Mouse (Mus musculus): ENCODE measurements around the gene Rcc1. TPM values are rescaled to one million over a fixed set of nuclear protein-coding genes. Genes with fewer than 3 reads are reported as not detected.
A peak's percentile ranks its signal among the peaks of the same experiment; 100 is the strongest.

Rcc1 gene
- polyA plus RNA-seq, 1 experiment from 2014 or later: 66.2 TPM

DNA sequence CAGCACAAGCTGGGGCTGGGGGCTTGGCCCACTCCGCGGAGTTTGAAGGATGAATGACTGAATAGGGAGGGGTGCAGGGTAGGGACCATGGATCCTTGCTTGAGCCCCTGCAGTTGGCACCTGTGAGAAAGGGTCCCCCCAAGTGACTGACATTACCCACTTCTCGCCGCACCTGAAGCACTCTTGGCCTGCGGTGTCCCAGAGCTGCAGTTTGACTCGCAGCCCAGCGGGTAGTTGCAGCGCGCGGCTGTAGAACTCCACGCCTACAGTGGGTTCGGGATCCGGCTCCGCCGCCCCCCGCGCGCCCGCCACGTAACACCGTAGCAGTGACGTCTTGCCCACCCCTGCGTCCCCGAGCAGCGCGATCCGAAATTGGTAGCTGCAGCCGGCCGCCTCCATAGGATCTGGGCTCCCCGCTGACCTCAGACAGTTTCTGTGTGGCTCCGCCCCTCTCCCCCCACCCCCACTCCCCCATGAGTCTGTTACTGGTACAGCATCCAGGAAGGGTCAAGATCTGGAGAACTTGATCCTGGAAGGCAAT is 50.4 kb downstream of the Rcc1 start, which contains the start of gene Rab42:
Gene Rab42 (minus strand): TSS at position 447 of the 541 bp plus-strand sequence.
- peak within 1 kb of the TSS; percentile 67 for H3K4me2 ChIP-seq (replicated peaks; ENCODE audit: low read depth, low read length)
- H3K9ac ChIP-seq (ENCODE audit: low read depth, low read length): peak within 1 kb of the TSS; percentile 62
- no peaks in the 10 kb centered on the region for H3K27me3 ChIP-seq (ENCODE audit: control insufficient read depth, insufficient read depth, low read length)
- WGBS: under 1% methylated on average over 31 of the region's 31 CpGs
- no peak within 1 kb of the TSS; the same call in 1 of the 2 replicates for H3K27ac ChIP-seq (ENCODE audit: low read depth, low read length)
- H3K4me1 ChIP-seq (ENCODE audit: control insufficient read depth, insufficient read depth, low read length): peaks cover 4% of the 10 kb centered on the region; the same call in 1 of the 2 replicates
- H3K36me3 ChIP-seq (ENCODE audit: control insufficient read depth, insufficient read depth, low read length): no peaks in the 10 kb centered on the region
- H3K4me3 ChIP-seq (ENCODE audit: low read length): peak within 1 kb of the TSS; percentile 48
- H3K9me3 ChIP-seq (ENCODE audit: control insufficient read depth, low read length): no peaks in the 10 kb centered on the region
- peak; percentile 79 for ATAC-seq (ENCODE audit: low FRiP score, low TSS enrichment)

DNA sequence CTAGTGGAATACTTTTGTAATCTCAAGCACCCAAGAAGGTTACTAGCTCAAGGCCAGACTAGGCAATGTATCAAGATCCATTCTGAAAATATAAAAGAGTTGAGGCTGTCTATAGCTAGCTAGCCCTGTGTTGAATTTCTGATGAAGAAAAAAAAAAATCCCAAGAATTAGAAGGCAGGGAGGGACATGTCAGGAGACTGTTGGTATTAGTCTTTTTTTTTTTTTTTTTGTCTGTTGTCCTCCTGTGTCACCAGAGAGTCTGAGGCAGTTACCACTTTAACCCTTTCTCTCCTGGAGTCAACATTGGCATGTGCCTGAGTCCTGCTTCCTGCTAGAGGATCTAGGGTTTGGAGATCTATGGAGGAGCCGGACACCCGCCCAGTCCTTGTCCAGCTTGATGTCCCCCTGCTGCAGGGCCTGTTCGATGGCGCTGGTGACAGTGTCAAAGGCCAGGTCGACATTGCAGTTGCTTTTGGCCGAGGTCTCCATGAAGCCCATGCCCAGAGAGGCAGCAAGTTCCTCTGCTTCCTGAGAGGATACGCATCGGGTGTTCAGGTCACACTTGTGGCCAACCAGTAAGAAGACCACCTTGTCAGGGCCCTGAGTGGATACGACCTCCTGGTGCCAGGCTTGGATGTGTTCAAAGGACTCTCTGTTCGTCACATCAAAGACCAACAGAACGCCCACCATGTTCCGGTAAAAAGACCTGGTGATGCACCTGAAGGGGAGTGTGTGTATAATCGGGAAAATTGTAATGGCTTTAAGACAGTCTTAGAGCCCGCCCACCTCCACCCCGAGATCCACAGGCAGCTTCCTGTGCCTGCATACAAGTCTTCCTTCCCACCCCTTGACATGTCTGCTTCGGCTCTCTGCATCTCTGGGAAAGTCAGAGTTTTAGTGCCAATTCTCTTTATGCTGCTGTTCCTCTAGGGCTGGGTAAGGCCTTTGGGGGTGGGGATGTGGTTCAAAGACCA is 51.2 kb downstream of the Rcc1 start:
- H3K9ac ChIP-seq (ENCODE audit: low read depth, low read length): peak overlapping the region; percentile 62
- peaks cover 4% of the 10 kb centered on the region; the same call in 1 of the 2 replicates for H3K4me1 ChIP-seq (ENCODE audit: control insufficient read depth, insufficient read depth, low read length)
- 51% methylated on average over 16 of the region's 16 CpGs for WGBS
- peak overlapping the region; percentile 48 for H3K4me3 ChIP-seq (ENCODE audit: low read length)
- ATAC-seq (ENCODE audit: low FRiP score, low TSS enrichment): no peak
- no peaks in the 10 kb centered on the region for H3K36me3 ChIP-seq (ENCODE audit: control insufficient read depth, insufficient read depth, low read length)
- H3K9me3 ChIP-seq (ENCODE audit: control insufficient read depth, low read length): no peaks in the 10 kb centered on the region
- no peaks in the 10 kb centered on the region for H3K27me3 ChIP-seq (ENCODE audit: control insufficient read depth, insufficient read depth, low read length)
- H3K27ac ChIP-seq (ENCODE audit: low read depth, low read length): no peak overlapping the region; the same call in 1 of the 2 replicates
- peak overlapping the region; percentile 67 for H3K4me2 ChIP-seq (replicated peaks; ENCODE audit: low read depth, low read length)

DNA sequence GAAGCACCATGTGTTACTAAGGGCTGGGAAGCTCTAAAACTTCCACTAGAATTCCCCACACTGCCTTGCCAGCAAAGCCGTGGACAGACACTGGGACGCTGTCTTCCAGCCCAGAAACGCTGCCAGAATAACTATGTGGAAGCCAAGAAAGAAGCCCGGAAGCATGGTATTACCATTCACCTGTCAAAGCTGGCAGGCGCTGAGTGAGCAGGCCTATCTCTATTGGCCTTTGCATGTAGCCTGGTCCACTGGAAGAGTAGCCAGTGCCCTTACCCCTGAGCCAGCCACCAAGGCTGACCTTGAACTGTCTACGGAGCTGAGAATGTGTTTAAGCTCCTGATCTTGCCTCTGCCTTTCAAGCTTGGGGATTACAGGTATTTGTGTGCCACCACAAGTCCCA is 51.9 kb downstream of the Rcc1 start:
- 91% methylated on average over 6 of the region's 6 CpGs for WGBS
- Histone ChIP-seq H3K4me3 (ENCODE audit: low read length) (no peak overlapping the region), H3K9ac (ENCODE audit: low read depth, low read length) (no peak overlapping the region), H3K4me2 (replicated peaks; ENCODE audit: low read depth, low read length) (no peak overlapping the region), H3K27ac (ENCODE audit: low read depth, low read length) (no peak overlapping the region), H3K36me3 (ENCODE audit: control insufficient read depth, insufficient read depth, low read length) (no peaks in the 10 kb centered on the region), H3K9me3 (ENCODE audit: control insufficient read depth, low read length) (no peaks in the 10 kb centered on the region), H3K27me3 (ENCODE audit: control insufficient read depth, insufficient read depth, low read length) (no peaks in the 10 kb centered on the region), H3K4me1 (ENCODE audit: control insufficient read depth, insufficient read depth, low read length) (peaks cover 4% of the 10 kb centered on the region; the same call in 1 of the 2 replicates)
- ATAC-seq (ENCODE audit: low FRiP score, low TSS enrichment): no peak

DNA sequence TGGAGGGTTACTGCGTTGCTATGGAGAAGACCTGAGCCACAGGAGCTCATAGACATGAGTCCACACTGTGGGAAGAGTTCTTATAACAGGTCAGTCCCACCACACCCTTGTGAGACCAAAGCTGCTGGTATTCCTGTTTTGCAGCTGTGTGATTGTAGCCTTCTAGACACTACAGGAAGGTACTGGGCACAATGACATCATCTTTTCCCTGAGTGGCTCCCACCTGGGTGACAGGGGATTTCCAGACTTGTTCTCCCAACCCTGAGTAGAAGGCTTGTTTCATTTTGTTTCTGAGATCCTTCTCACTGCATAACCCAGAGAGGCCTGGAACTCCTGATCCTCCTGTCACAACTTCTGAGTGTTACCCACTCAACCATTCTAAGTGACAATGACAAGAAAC is 53.6 kb downstream of the Rcc1 start:
- Histone ChIP-seq H3K4me2 (replicated peaks; ENCODE audit: low read depth, low read length) (no peak overlapping the region), H3K4me3 (ENCODE audit: low read length) (no peak overlapping the region), H3K27me3 (ENCODE audit: control insufficient read depth, insufficient read depth, low read length) (no peaks in the 10 kb centered on the region), H3K4me1 (ENCODE audit: control insufficient read depth, insufficient read depth, low read length) (peaks cover 4% of the 10 kb centered on the region; the same call in 1 of the 2 replicates), H3K36me3 (ENCODE audit: control insufficient read depth, insufficient read depth, low read length) (no peaks in the 10 kb centered on the region), H3K9me3 (ENCODE audit: control insufficient read depth, low read length) (no peaks in the 10 kb centered on the region), H3K9ac (ENCODE audit: low read depth, low read length) (no peak overlapping the region), H3K27ac (ENCODE audit: low read depth, low read length) (no peak overlapping the region)
- WGBS: 92% methylated on average over 1 of the region's 1 CpGs
- no peak for ATAC-seq (ENCODE audit: low FRiP score, low TSS enrichment)

DNA sequence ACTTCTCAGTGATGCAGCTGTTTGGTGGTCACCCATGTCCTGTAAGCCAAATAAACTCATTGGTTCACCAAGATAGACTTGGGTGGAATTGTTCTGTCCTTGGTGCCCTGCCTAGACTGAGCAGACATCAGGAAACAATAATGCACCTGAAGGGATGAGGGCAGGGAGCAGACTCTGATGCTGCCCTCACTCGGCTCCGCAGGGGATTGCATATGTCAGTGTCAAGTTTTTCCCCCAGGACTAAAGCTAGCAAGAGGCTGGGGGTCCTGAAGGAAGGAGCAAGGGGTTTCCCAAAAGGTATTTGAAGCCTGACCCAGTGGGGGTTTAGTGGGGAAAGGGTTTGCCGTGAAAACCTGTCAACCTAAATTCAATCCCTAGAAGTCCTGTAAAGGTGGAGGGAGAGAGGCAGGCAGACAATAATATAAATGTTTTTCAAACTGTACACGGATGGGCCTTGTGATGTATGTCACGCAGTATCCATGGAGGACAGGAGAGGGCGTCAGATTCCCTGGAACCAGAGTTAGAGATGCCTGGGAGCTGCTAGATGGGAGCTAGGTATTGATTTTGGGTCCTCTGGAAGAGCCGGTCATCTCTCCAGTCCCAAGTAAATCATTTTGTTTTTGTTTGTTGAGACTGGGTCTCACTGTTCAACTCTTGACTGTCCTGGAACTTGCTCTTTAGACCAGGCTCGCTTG is 57.6 kb downstream of the Rcc1 start:
- Histone ChIP-seq H3K4me1 (ENCODE audit: control insufficient read depth, insufficient read depth, low read length) (no peaks in the 10 kb centered on the region), H3K27ac (ENCODE audit: low read depth, low read length) (no peak overlapping the region), H3K4me3 (ENCODE audit: low read length) (no peak overlapping the region), H3K9ac (ENCODE audit: low read depth, low read length) (no peak overlapping the region), H3K9me3 (ENCODE audit: control insufficient read depth, low read length) (peaks cover 3% of the 10 kb centered on the region; the same call in 1 of the 2 replicates), H3K4me2 (replicated peaks; ENCODE audit: low read depth, low read length) (no peak overlapping the region), H3K36me3 (ENCODE audit: control insufficient read depth, insufficient read depth, low read length) (peaks cover 15% of the 10 kb centered on the region), H3K27me3 (ENCODE audit: control insufficient read depth, insufficient read depth, low read length) (no peaks in the 10 kb centered on the region)
- no peak for ATAC-seq (ENCODE audit: low FRiP score, low TSS enrichment)
- 51% methylated on average over 8 of the region's 8 CpGs for WGBS

DNA sequence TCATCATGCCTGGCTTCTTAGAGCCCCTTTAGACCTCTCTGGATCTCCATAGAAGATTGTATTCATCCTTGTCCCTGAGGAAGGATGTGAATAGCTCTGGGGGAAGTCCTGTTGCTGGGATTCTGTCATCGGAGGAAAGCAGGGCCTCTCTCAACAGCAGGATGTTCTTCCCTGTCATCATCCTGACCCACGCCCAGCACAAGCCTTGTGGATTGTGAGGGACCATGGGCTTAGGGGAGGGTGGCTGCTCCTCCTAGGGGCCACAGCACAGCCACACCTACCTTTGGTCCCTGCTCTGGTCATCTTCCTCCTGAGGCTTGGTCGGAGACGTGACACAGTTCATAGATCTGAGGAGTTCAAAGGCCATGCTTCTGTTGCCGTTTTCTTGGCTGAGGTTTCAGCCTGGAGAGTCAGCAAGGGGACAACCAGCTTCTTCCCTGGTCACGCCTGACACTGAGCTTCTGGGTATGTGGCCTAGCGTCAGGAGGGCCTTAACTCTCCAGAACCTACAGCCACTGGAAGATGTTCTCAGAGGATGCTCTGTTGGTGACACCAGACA is 59.6 kb downstream of the Rcc1 start:
- ATAC-seq (ENCODE audit: low FRiP score, low TSS enrichment): no peak
- Histone ChIP-seq H3K9ac (ENCODE audit: low read depth, low read length) (no peak overlapping the region), H3K4me2 (replicated peaks; ENCODE audit: low read depth, low read length) (no peak overlapping the region), H3K27ac (ENCODE audit: low read depth, low read length) (no peak overlapping the region), H3K4me3 (ENCODE audit: low read length) (no peak overlapping the region), H3K9me3 (ENCODE audit: control insufficient read depth, low read length) (peaks cover 3% of the 10 kb centered on the region; the same call in 1 of the 2 replicates), H3K36me3 (ENCODE audit: control insufficient read depth, insufficient read depth, low read length) (peaks cover 21% of the 10 kb centered on the region), H3K27me3 (ENCODE audit: control insufficient read depth, insufficient read depth, low read length) (no peaks in the 10 kb centered on the region), H3K4me1 (ENCODE audit: control insufficient read depth, insufficient read depth, low read length) (no peaks in the 10 kb centered on the region)
- 65% methylated on average over 7 of the region's 7 CpGs for WGBS

DNA sequence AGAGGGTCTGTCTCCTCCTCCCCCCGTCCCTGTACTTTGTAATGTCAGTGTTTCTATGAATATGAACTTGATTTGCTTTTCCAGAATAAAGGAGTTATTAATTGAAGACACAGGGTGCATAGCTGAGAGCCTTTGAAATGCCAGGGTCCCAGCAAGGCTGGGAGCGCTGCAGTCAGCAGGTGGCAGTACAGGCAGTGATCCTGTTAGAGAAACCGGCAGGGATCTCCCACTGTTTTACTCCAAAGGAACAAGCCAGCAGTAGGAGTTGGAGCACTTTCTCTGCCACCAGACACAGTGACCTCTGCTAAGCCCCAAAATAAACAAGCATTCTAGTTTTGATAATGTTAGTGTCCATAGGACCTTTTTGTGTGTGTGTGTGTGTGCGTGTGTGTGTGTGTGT is 60.4 kb downstream of the Rcc1 start:
- 44% methylated on average over 4 of the region's 4 CpGs for WGBS
- ATAC-seq (ENCODE audit: low FRiP score, low TSS enrichment): no peak
- Histone ChIP-seq H3K4me3 (ENCODE audit: low read length) (no peak overlapping the region), H3K27me3 (ENCODE audit: control insufficient read depth, insufficient read depth, low read length) (no peaks in the 10 kb centered on the region), H3K9ac (ENCODE audit: low read depth, low read length) (no peak overlapping the region), H3K27ac (ENCODE audit: low read depth, low read length) (no peak overlapping the region), H3K9me3 (ENCODE audit: control insufficient read depth, low read length) (peaks cover 3% of the 10 kb centered on the region; the same call in 1 of the 2 replicates), H3K36me3 (ENCODE audit: control insufficient read depth, insufficient read depth, low read length) (peaks cover 21% of the 10 kb centered on the region), H3K4me2 (replicated peaks; ENCODE audit: low read depth, low read length) (no peak overlapping the region), H3K4me1 (ENCODE audit: control insufficient read depth, insufficient read depth, low read length) (no peaks in the 10 kb centered on the region)

DNA sequence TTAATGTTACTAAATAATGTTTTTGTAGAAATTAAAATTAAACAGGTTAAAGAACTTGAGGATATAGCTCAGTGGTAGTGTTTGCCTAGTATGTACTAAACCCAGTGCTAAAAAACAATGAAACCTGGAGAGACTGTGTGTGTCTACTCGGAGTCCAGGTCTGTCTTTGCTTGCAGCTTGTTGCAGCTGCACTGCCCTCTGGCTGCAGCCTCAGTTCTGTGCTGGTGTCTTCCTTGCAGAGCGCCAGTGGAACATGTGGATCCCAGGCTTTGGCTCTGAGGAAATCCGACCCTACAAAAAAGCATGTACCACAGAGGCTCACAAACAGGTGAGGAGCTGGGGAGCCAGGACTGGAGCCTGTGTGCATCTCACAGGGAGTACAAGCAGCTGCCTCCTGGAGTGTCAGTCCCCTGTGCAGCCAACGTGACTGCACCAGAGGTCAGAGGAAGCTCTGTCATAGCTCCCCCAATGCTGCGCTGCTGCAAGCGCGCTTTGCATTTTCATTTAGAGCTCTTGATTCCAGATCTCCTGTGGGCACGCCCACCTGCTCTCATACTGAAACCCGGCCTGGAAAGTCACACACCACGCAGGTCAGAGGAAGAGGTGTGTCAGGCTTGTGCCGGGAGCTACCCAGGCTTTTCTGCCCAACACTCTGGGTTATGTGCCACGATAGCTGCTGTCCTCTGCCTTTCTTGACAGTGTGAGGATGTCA is 61.6 kb downstream of the Rcc1 start:
- Histone ChIP-seq H3K4me2 (replicated peaks; ENCODE audit: low read depth, low read length) (no peak overlapping the region), H3K9ac (ENCODE audit: low read depth, low read length) (no peak overlapping the region), H3K27me3 (ENCODE audit: control insufficient read depth, insufficient read depth, low read length) (no peaks in the 10 kb centered on the region), H3K9me3 (ENCODE audit: control insufficient read depth, low read length) (peaks cover 3% of the 10 kb centered on the region; the same call in 1 of the 2 replicates), H3K4me1 (ENCODE audit: control insufficient read depth, insufficient read depth, low read length) (no peaks in the 10 kb centered on the region), H3K4me3 (ENCODE audit: low read length) (no peak overlapping the region), H3K36me3 (ENCODE audit: control insufficient read depth, insufficient read depth, low read length) (peaks cover 21% of the 10 kb centered on the region), H3K27ac (ENCODE audit: low read depth, low read length) (no peak overlapping the region)
- WGBS: 86% methylated on average over 12 of the region's 12 CpGs
- ATAC-seq (ENCODE audit: low FRiP score, low TSS enrichment): no peak
